Mouse (Mus musculus) heart, embryonic 14.5 days (tissue): ENCODE data around the gene Hist1h2ao. TPM values are rescaled to one million over a fixed set of nuclear protein-coding genes. Genes with fewer than 3 reads are reported as not detected.
"Not testable (repeated sequence)": the region's sequence is repeated elsewhere in the genome, so short reads cannot be mapped to it uniquely, and the experiment has no call there.

Experiments
- ATAC-seq: fragments of 200-750 bp; cut with Nextera tagmentation; 2 replicates; pipeline ENCODE4 v1.8.0; 2017; ENCODE audit warnings: low read depth, moderate TSS enrichment; ENCODE audit not compliant: insufficient number of reproducible peaks, insufficient read depth, low FRiP score
- H3K27ac ChIP-seq, 2 experiments: fragments of 200-500 bp in 1 of 2; fragments of 300-500 bp in 1 of 2; sonication (generic) in 1 of 2; replicated peaks in 1 of 2; 2 replicates each; pipeline ENCODE4 v1.5.1; 2012 to 2014; ENCODE audit warnings: low read depth in 2 of 2, low read length in 2 of 2, control low read depth in 1 of 2, mild to moderate bottlenecking in 1 of 2, mixed read lengths in 1 of 2; ENCODE audit not compliant: control insufficient read depth in 1 of 2, insufficient read depth in 1 of 2
- H3K27me3 ChIP-seq: fragments of 300-500 bp; sonication (generic); 2 replicates; pipeline ENCODE4 v1.6.1; 2014; ENCODE audit warnings: mild to moderate bottlenecking, low read length, control low read depth; ENCODE audit not compliant: control insufficient read depth, insufficient read depth
- H3K36me3 ChIP-seq: fragments of 300-500 bp; sonication (generic); 2 replicates; pipeline ENCODE4 v1.6.1; 2014; ENCODE audit warnings: mild to moderate bottlenecking, control low read depth, low read length, mixed read lengths; ENCODE audit not compliant: control insufficient read depth, insufficient read depth
- H3K4me1 ChIP-seq, 2 experiments: fragments of 200-500 bp in 1 of 2; fragments of 300-500 bp in 1 of 2; sonication (generic) in 1 of 2; 2 replicates each; pipeline ENCODE4 v1.6.1; 2012 to 2014; ENCODE audit warnings: low read length in 2 of 2, control low read depth in 1 of 2, mixed read lengths in 1 of 2; ENCODE audit not compliant: control insufficient read depth in 2 of 2, insufficient read depth in 2 of 2
- H3K4me2 ChIP-seq: fragments of 300-500 bp; sonication (generic); 2 replicates; pipeline ENCODE4 v1.6.1; 2014; ENCODE audit warnings: mild to moderate bottlenecking, low read length
- H3K4me3 ChIP-seq, 2 experiments: fragments of 200-500 bp in 1 of 2; fragments of 300-500 bp in 1 of 2; sonication (generic) in 1 of 2; 2 replicates each; pipeline ENCODE4 v1.5.1; 2012 to 2014; ENCODE audit warnings: low read length in 2 of 2, mild to moderate bottlenecking in 2 of 2, control low read depth in 1 of 2, low read depth in 1 of 2, moderate library complexity in 1 of 2; ENCODE audit not compliant: control insufficient read depth in 1 of 2, insufficient read depth in 1 of 2
- H3K9ac ChIP-seq: fragments of 300-500 bp; sonication (generic); 2 replicates; pipeline ENCODE4 v1.6.1; 2014; ENCODE audit warnings: mild to moderate bottlenecking, low read length
- H3K9me3 ChIP-seq: fragments of 300-500 bp; sonication (generic); 2 replicates; pipeline ENCODE4 v1.6.1; 2016; ENCODE audit warnings: low read length, control low read depth; ENCODE audit not compliant: control insufficient read depth
- WGBS: fragments of 180-500 bp; shearing (Covaris S2); extraction: QIAGEN DNeasy Blood & Tissue Kit; methylation state at CpG from one replicate; pipeline ENCODE4 v1.1.7; 2014; 5-methylcytosine and 5-hydroxymethylcytosine counted together
- microRNA-seq: library from miRNA; unstranded; fragments of <30 nt; microRNA quantifications from one replicate; pipeline ENCODE4, GENCODE M21; 2016
- polyA plus RNA-seq: library from polyadenylated mRNA; unstranded; fragments of >200 nt; fragmentation: Nextera tagmentation; extraction: Ambion mirVana; gene quantifications from 2 replicates; pipeline ENCODE4 v1.2.1, GENCODE M21; 2014

The Hist1h2ao gene
- polyA plus RNA-seq, 1 experiment from 2014 or later = not detected

DNA sequence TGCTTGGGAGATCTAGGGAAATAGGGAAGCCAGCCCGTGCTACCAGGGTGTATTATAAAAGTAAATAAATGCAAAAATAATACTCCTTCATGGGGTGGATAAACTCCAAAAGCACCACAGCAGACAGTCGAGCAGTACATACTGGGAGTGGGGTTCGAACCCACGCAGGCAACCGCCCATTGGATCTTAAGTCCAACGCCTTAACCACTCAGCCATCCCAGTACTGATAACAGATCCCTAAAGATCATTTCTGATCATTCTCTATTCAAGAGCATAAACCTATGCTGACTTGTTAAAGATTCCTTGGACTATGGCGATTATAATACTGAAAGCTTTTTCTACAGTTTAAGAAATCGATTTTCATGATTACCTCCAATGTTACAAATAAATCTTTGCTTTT is 37.6 kb downstream of the Hist1h2ao start:
- Histone ChIP-seq H3K4me3 (no peak overlapping the region), H3K36me3 (no peaks in the 10 kb centered on the region), H3K9ac (no peak overlapping the region), H3K4me2 (no peak overlapping the region), H3K9me3 (no peaks in the 10 kb centered on the region), H3K4me1 (peaks cover 9 to 16% of the 10 kb centered on the region in 2 experiments), H3K27me3 (no peaks in the 10 kb centered on the region), H3K27ac (no peak overlapping the region)
- no peak for ATAC-seq
- WGBS = 29% methylated on average over 8 of the region's 8 CpGs

DNA sequence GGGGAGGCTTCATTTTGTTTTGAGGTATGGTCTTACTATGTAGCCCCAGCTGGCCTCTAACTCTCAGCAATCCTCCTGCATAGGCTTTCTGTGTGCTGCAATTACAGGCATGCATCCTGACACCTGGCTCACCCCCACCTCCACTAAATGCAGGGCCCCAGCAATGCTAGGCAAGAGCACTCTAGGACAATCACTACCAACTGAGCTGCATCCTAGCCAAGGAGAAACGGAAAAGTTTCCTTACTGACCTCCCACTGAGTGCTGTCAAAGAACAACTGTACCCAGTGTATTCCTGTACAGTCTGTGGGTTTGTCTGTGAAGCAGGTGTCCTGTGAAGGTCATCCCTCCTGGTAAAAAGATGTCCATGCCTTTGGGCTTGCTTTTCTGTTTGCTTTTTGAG is 40.4 kb downstream of the Hist1h2ao start:
- H3K4me3 ChIP-seq, H3K27me3 ChIP-seq, H3K9me3 ChIP-seq, ATAC-seq, H3K4me2 ChIP-seq, H3K27ac ChIP-seq, H3K36me3 ChIP-seq, H3K9ac ChIP-seq: not testable (repeated sequence)
- peaks cover 9 to 18% of the 10 kb centered on the region in 2 experiments for H3K4me1 ChIP-seq
- 35% methylated on average over 1 of the region's 1 CpGs for whole genome bisulfite sequencing

GRCm38 (mm10) chr13:21852215-21852945 is 42.1 kb downstream of the Hist1h2ao start:
- Histone ChIP-seq H3K27ac (peak overlapping the region; percentile 88 to 91), H3K36me3 (no peaks in the 10 kb centered on the region), H3K9me3 (no peaks in the 10 kb centered on the region), H3K4me3 (no peak overlapping the region), H3K9ac (no peak overlapping the region), H3K4me2 (peak overlapping the region; percentile 35; the same call in 1 of the 2 replicates), H3K27me3 (no peaks in the 10 kb centered on the region), H3K4me1 (peaks cover 9 to 18% of the 10 kb centered on the region in 2 experiments)
- ATAC-seq = peak; percentile 47; the same call in 1 of the 2 replicates
- WGBS = 35% methylated on average over 3 of the region's 3 CpGs

GRCm38 (mm10) chr13:21855146-21855545 is 44.9 kb downstream of the Hist1h2ao start:
- Histone ChIP-seq H3K9ac (no peak overlapping the region), H3K36me3 (no peaks in the 10 kb centered on the region), H3K9me3 (no peaks in the 10 kb centered on the region), H3K27ac (no peak overlapping the region), H3K27me3 (no peaks in the 10 kb centered on the region), H3K4me2 (peak overlapping the region; percentile 62), H3K4me1 (peaks cover 9 to 18% of the 10 kb centered on the region in 2 experiments), H3K4me3 (peak overlapping the region in 1 of 2 experiments; percentile 36; a peak in 2 of 4 replicates)
- no peak for ATAC-seq
- WGBS = 5% methylated on average over 11 of the region's 11 CpGs

GRCm38 (mm10) chr13:21855698-21856162 is 45.5 kb downstream of the Hist1h2ao start:
- Histone ChIP-seq H3K27me3 (no peaks in the 10 kb centered on the region), H3K4me3 (peak overlapping the region; percentile 36 to 65), H3K4me2 (peak overlapping the region; percentile 62), H3K9ac (peak overlapping the region; percentile 58), H3K36me3 (no peaks in the 10 kb centered on the region), H3K4me1 (peaks cover 7 to 16% of the 10 kb centered on the region in 2 experiments), H3K9me3 (no peaks in the 10 kb centered on the region), H3K27ac (no peak overlapping the region)
- ATAC-seq = no peak
- WGBS = 2% methylated on average over 15 of the region's 15 CpGs

Small RNA genes lying within 50 kb of the gene (microRNA-seq; reads per million reads assigned to microRNA genes)
- gene Gm19658 = not detected
- gene Gm44346 = not detected
- gene Gm44466 = not detected

Other genes with a start within 250 kb of the Hist1h2ao start
- not detected in 2 replicates for gene Olfr1364, start 228.7 kb upstream of the Hist1h2ao start, polyA plus RNA-seq
- gene Olfr1362, start 196.4 kb upstream of the Hist1h2ao start, polyA plus RNA-seq = not detected in 2 replicates
- gene Olfr11, start 167.9 kb upstream of the Hist1h2ao start, polyA plus RNA-seq = not detected in 2 replicates
- gene Olfr1361, start 147.1 kb upstream of the Hist1h2ao start, polyA plus RNA-seq = not detected in 2 replicates
- gene Olfr1360, start 133.1 kb upstream of the Hist1h2ao start, polyA plus RNA-seq = not detected in 2 replicates
- not detected in 2 replicates for gene Olfr1359, start 112.4 kb upstream of the Hist1h2ao start, polyA plus RNA-seq
- 1.2 and 1.4 TPM in 2 replicates for gene Hist1h2bl, start 94.3 kb upstream of the Hist1h2ao start, polyA plus RNA-seq
- gene Hist1h2ai, start 94.0 kb upstream of the Hist1h2ao start, polyA plus RNA-seq = 12.2 and 15.1 TPM in 2 replicates
- gene Hist1h3h, start 92.8 kb upstream of the Hist1h2ao start, polyA plus RNA-seq = 2.4 and 4.4 TPM in 2 replicates
- gene Hist1h2bm, start 88.4 kb upstream of the Hist1h2ao start, polyA plus RNA-seq = 1.00 TPM in 2 replicates
- 0.50 and 0.58 TPM in 2 replicates for gene Hist1h4j, start 75.4 kb upstream of the Hist1h2ao start, polyA plus RNA-seq
- 0.94 and 4.1 TPM in 2 replicates for gene Hist1h4k, start 60.0 kb upstream of the Hist1h2ao start, polyA plus RNA-seq
- gene Hist1h2ak, start 56.6 kb upstream of the Hist1h2ao start, polyA plus RNA-seq = 4.3 and 8.0 TPM in 2 replicates
- gene Hist1h2bn, start 56.3 kb upstream of the Hist1h2ao start, polyA plus RNA-seq = 2.2 and 2.7 TPM in 2 replicates
- gene Hist1h1b, start 29.8 kb upstream of the Hist1h2ao start, polyA plus RNA-seq = 5.3 and 7.2 TPM in 2 replicates
- 70.6 and 84.8 TPM in 2 replicates for gene Hist1h3i, start 27.1 kb upstream of the Hist1h2ao start, polyA plus RNA-seq
- gene Hist1h2an, start 23.2 kb upstream of the Hist1h2ao start, polyA plus RNA-seq = 2.0 TPM in 1 of 2 replicates, not detected in the other
- gene Hist1h2bp, start 23.0 kb upstream of the Hist1h2ao start, polyA plus RNA-seq = 0.38 and 0.58 TPM in 2 replicates
- 9.4 and 9.6 TPM in 2 replicates for gene Hist1h2bq, start 268 bp upstream of the Hist1h2ao start, polyA plus RNA-seq
- not detected in 2 replicates for gene Hist1h4m, start 1.3 kb downstream of the Hist1h2ao start, polyA plus RNA-seq
- gene Hist1h4n, start 21.7 kb downstream of the Hist1h2ao start, polyA plus RNA-seq = 5.9 and 10.4 TPM in 2 replicates
- 1,528 and 1,577 TPM in 2 replicates for gene Hist1h2ap, start 23.0 kb downstream of the Hist1h2ao start, polyA plus RNA-seq
- 10.6 and 11.1 TPM in 2 replicates for gene Hist1h2br, start 23.3 kb downstream of the Hist1h2ao start, polyA plus RNA-seq
- gene Zfp184, start 134.6 kb downstream of the Hist1h2ao start, polyA plus RNA-seq = 6.0 and 7.1 TPM in 2 replicates
- not detected in 2 replicates for gene Pom121l2, start 170.7 kb downstream of the Hist1h2ao start, polyA plus RNA-seq
- gene Prss16, start 199.3 kb downstream of the Hist1h2ao start, polyA plus RNA-seq = 0.88 TPM in 1 of 2 replicates, not detected in the other
- gene Hist1h2ah, start 225.1 kb downstream of the Hist1h2ao start, polyA plus RNA-seq = 2.9 and 6.8 TPM in 2 replicates
- 1.9 and 2.3 TPM in 2 replicates for gene Hist1h2bk, start 225.4 kb downstream of the Hist1h2ao start, polyA plus RNA-seq
- 8.1 and 9.3 TPM in 2 replicates for gene Hist1h4i, start 230.9 kb downstream of the Hist1h2ao start, polyA plus RNA-seq
- gene Hist1h2ag, start 232.5 kb downstream of the Hist1h2ao start, polyA plus RNA-seq = 9.7 and 11.2 TPM in 2 replicates
- gene Hist1h2bj, start 232.7 kb downstream of the Hist1h2ao start, polyA plus RNA-seq = 2.5 and 2.6 TPM in 2 replicates